Mouse (Mus musculus): Measurements from ENCODE around the gene Kdm2b. TPM values are rescaled to one million over a fixed set of nuclear protein-coding genes. Genes with fewer than 3 reads are reported as not detected.

Kdm2b gene
- polyA plus RNA-seq, 1 experiment from 2014 or later = 141 TPM

Other genes starting within 250 kb of the Kdm2b start
- gene Camkk2, start 210.4 kb downstream of the Kdm2b start, polyA plus RNA-seq (2015; fragmentation: Nextera tagmentation; extraction: Ambion mirVana) = 62.1 and 62.9 TPM in 2 replicates
- gene Anapc5, start 168.5 kb downstream of the Kdm2b start, polyA plus RNA-seq (2015; fragmentation: Nextera tagmentation; extraction: Ambion mirVana) = 538 and 543 TPM in 2 replicates
- gene Rnf34, start 139.8 kb downstream of the Kdm2b start, polyA plus RNA-seq (2015; fragmentation: Nextera tagmentation; extraction: Ambion mirVana) = 50.9 and 52.9 TPM in 2 replicates
- gene Orai1, start 25.3 kb upstream of the Kdm2b start, polyA plus RNA-seq (2015; fragmentation: Nextera tagmentation; extraction: Ambion mirVana) = 14.0 and 14.9 TPM in 2 replicates
- gene Morn3, start 57.2 kb upstream of the Kdm2b start, polyA plus RNA-seq (2015; fragmentation: Nextera tagmentation; extraction: Ambion mirVana) = 1.1 and 2.2 TPM in 2 replicates
- gene Tmem120b, start 78.6 kb upstream of the Kdm2b start, polyA plus RNA-seq (2015; fragmentation: Nextera tagmentation; extraction: Ambion mirVana) = 16.0 and 16.9 TPM in 2 replicates
- gene Rhof, start 142.9 kb upstream of the Kdm2b start, polyA plus RNA-seq (2015; fragmentation: Nextera tagmentation; extraction: Ambion mirVana) = 11.4 and 12.4 TPM in 2 replicates
- 13.6 and 13.7 TPM in 2 replicates for gene Setd1b, start 152.4 kb upstream of the Kdm2b start, polyA plus RNA-seq (2015; fragmentation: Nextera tagmentation; extraction: Ambion mirVana)
- 82.0 and 82.9 TPM in 2 replicates for gene Psmd9, start 179.6 kb upstream of the Kdm2b start, polyA plus RNA-seq (2015; fragmentation: Nextera tagmentation; extraction: Ambion mirVana)
- not detected in 2 replicates for gene Hpd, start 192.9 kb upstream of the Kdm2b start, polyA plus RNA-seq (2015; fragmentation: Nextera tagmentation; extraction: Ambion mirVana)

Measured in forebrain, embryonic 15.5 days (tissue).